Mouse (Mus musculus): ENCODE measurements around the gene Trp73.

Trp73 gene

GRCm38 (mm10) chr4:154037123-154037522, 102.9 kb downstream of the Trp73 start:
- no peak for DNase-seq (ENCODE audit: low spot score in 2 of 2)

DNA sequence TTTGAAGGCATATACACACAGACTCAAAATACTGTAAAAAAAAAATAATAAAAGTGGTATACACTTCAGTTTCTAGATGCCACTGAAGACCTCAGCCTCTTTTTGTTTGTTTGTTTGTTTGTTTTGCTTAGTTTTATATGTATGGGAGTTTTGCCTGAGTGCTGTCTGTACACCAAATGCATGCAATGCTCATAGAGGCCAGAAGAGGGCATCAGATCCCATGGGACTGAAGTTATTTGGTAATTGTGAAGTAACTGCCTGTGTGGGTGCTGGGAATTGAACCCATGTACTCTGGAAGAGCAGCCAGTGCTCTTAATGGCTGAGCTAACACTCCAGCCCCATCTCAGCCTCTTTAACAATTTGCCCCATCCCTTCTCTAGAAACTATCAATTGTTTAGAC, 111.4 kb downstream of the Trp73 start:
- peak in 1 of 2 experiments; percentile 11 for DNase-seq (ENCODE audit: low spot score in 2 of 2)

- no peak for DNase-seq (ENCODE audit: low spot score in 2 of 2)
Observed at GRCm38 (mm10) chr4:154028066-154028465, 111.9 kb downstream of the Trp73 start.

- DNase-seq (ENCODE audit: low spot score in 2 of 2), result no peak
Observed at GRCm38 (mm10) chr4:154026441-154026761, 113.6 kb downstream of the Trp73 start.

- no peak for DNase-seq (ENCODE audit: low spot score in 2 of 2)
Observed at GRCm38 (mm10) chr4:154025641-154026440, 114.2 kb downstream of the Trp73 start, which contains the start of gene Smim1. Gene Smim1, minus strand, starts transcription at chr4:154026230.

DNA sequence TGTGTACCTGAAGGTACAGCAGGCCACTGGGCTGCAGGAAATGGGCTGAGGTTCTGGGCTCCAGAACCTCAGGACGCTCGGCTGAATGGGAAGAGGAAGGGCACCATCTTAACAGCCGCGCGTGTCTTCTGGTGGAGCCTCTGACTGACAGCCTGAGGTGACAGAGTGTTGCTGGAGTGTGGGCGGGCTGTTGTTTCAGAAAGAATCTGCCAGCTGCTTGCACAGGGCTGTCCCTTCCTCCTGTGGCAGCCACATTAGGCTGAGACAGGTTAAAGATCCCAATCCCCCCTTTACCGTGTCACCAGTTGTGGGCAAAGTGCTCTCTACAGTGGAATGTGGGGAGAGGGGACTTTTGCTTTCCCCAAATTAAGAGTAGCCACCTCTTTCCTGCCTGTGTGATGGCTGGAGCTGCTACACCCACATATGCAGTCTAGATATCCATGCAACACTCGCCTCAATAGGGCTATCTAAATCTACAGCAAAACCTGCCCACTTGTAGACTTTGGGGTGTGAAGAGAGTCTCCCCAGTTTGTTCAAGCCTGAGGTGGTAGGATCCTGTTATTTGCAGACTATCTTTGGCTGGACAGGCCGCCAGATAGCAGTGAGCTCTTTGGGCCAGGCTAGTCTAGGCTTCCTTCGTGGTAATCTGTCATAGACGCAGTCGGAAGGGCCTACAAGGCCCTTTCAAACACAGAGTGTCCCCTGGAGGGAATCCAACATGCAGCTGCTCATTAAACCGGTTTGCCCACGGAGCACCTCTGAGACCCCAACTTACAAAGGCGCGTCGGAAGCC, 115.1 kb downstream of the Trp73 start:
- no peak for DNase-seq (ENCODE audit: low spot score in 2 of 2)

GRCm38 (mm10) chr4:154023754-154024601, 116.0 kb downstream of the Trp73 start:
- DNase-seq (ENCODE audit: low spot score in 2 of 2), result no peak

- no peak for DNase-seq (ENCODE audit: low spot score in 2 of 2)
Observed at GRCm38 (mm10) chr4:154022844-154023243, 117.2 kb downstream of the Trp73 start.

DNA sequence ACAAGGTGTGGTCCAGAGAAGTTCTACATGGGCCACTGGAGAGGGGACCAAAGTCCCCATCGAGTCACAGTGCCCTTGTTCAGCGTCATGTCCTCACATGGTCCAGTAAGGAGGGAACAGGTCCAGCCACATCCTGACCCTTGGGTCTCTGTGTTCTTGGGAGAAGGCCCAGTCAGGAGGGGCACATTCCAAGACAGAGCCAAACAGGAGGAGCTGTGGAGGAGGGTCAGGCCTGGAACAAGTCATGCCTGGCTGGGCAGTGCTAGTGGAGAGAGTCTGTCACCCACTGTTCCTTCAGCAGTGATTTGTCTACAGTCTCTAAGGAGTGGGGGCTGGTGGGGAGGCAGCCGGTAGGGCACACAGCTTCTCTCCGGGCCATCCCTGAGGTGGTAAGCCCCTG, 117.6 kb downstream of the Trp73 start:
- no peak for DNase-seq (ENCODE audit: low spot score in 2 of 2)

- no peak for DNase-seq (ENCODE audit: low spot score in 2 of 2)
Observed at GRCm38 (mm10) chr4:154021432-154021831, 118.6 kb downstream of the Trp73 start.

- DNase-seq (ENCODE audit: low spot score in 2 of 2), result peak in 1 of 2 experiments; percentile 29
Observed at GRCm38 (mm10) chr4:154019571-154019970, 120.4 kb downstream of the Trp73 start.

- no peak for DNase-seq (ENCODE audit: low spot score in 2 of 2)
Observed at GRCm38 (mm10) chr4:154015476-154015875, 124.5 kb downstream of the Trp73 start.

- peak in 1 of 2 experiments; percentile 8 for DNase-seq (ENCODE audit: low spot score in 2 of 2)
Observed at GRCm38 (mm10) chr4:154012132-154012882, 127.7 kb downstream of the Trp73 start.

DNA sequence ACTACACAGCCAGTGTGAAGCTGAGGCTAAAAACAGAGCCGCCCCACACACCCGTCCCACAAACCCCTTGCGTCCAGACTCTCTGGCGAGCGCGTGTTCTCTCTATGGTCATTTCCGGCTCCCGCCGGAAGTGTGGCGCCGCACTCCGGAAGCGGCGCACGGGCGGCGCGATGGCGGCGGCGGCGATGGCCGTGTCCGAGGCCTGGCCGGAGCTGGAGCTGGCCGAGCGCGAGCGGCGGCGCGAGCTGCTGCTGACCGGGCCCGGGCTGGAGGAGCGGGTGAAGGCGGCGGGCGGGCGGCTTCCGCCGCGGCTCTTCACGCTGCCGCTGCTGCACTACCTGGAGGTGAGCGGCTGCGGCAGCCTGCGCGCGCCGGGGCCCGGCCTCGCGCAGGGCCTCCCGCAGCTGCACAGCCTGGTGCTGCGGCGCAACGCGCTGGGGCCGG, 128.3 kb downstream of the Trp73 start, which contains the start of gene Lrrc47:
Gene Lrrc47, plus strand, starts transcription at position 86 of the 444 bp plus-strand sequence.
- peak; percentile 65 to 73 for DNase-seq (ENCODE audit: low spot score in 2 of 2)

DNA sequence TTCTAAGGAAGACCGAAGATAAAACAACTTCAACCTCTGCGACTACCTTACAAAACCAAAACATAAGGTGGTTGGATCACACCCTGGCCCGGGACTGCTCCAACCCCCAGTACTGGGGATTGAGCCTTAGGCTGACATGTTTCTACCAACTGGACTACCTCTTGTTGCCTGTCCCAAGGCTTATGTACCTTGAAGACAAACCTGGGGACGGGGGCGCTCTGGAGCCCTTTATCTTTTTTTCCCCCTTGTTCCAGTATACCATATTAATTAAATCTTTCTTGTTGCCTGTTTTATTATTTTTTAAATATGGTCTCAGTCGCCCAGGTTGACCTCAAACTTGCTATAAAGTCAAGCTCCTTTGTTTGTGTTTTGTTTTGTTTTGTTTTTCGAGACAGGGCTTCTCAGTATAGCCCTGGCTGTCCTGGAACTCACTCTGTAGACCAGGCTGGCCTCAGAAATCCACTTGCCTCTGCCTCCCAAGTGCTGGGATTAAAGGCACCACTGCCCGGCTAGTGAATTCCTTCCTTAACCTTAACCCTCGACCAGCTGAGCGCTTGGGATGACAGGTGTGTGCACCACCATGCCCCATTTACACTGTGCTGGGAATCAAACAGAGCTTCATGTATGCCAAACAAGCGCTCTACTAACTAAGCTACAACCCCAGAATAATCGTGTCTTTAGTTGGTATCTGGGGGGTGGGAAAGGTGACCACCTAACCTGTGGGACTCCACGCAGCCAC, 128.9 kb downstream of the Trp73 start:
- no peak for DNase-seq (ENCODE audit: low spot score in 2 of 2)

DNA sequence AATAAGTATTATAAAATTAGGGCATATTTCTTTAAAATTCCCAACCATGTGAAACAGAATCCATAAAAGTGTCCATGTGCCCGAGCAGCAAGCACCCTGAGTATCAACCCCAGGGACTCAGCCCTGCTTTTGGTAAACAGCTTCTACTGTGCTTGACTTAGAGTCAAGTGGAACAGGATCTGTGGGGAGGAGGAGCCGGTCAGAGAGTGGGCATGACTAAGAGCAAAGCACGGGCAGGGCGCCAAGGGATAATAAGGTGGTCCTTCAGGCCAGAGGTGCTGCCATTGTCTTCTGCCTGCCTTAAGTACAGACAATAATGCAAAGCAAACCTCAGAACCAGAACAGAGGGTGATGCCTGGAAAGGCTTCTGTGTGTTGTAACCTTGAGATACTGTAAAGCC, 132.2 kb downstream of the Trp73 start:
- DNase-seq (ENCODE audit: low spot score in 2 of 2), result no peak

DNA sequence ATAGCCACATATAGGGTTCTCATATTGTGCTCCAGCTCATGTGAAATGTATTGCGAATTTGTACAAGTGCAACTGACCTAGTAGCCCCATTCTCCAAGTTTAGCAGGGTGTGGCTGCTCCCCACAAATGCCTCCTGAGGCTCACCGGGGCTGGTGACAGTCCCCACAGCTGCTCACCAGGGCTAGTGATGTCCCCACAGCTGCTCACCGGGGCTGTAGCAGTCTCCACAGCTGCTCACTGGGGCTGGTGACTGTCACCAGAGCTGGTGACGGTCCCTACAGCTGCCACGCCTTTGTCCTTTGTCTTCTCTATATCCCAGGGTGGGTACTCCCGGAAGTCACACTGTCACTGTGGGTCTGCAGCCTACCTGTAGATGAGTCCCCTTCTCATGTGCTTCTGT, 133.7 kb downstream of the Trp73 start:
- no peak for DNase-seq (ENCODE audit: low spot score in 2 of 2)
